Mouse (Mus musculus) embryonic fibroblast, embryonic 13.5 days (primary cell): ENCODE measurements around the gene C2cd2.
A peak's percentile ranks its signal among the peaks of the same experiment; 100 is the strongest.

Experiments
- CTCF ChIP-seq: IDR thresholded peaks from 2 replicates; pipeline ENCODE4 v1.5.1; 2011; ENCODE audit warnings: mild to moderate bottlenecking, control low read depth, low read length, moderate library complexity, borderline replicate concordance; ENCODE audit not compliant: insufficient read depth
- POLR2A ChIP-seq: IDR thresholded peaks from 2 replicates; pipeline ENCODE4 v1.6.1; 2011; ENCODE audit warnings: low read depth, mild to moderate bottlenecking, control low read depth, low read length, moderate library complexity

- TF ChIP-seq CTCF: no peak
- TF ChIP-seq POLR2A: peak; percentile 68
These were observed 110.6 kb downstream of the C2cd2 start, which contains the start of gene Prdm15 for GRCm38 (mm10) chr16:97851741-97852319.
